Mouse (Mus musculus) kidney, adult 18-20 months (tissue): Measurements from ENCODE around the gene Eid1.
A peak's percentile ranks its signal among the peaks of the same experiment; 100 is the strongest.

Source experiments
- DNase-seq: peaks from one replicate; pipeline ENCODE4 v3.0.0; 2021

Eid1 gene

GRCm38 (mm10) chr2:125670846-125671245 is 2.0 kb upstream of the Eid1 start:
- no peak for DNase-seq

- DNase-seq, result no peak
Measured at GRCm38 (mm10) chr2:125672568-125672956, 333 bp upstream of the Eid1 start.

GRCm38 (mm10) chr2:125681811-125682210 is 8.9 kb downstream of the Eid1 start:
- DNase-seq, result no peak

- no peak for DNase-seq
Measured at GRCm38 (mm10) chr2:125683895-125684294, 11.0 kb downstream of the Eid1 start.

GRCm38 (mm10) chr2:125684559-125685440 is 11.9 kb downstream of the Eid1 start:
- no peak for DNase-seq

GRCm38 (mm10) chr2:125685441-125686150 is 12.7 kb downstream of the Eid1 start:
- no peak for DNase-seq

GRCm38 (mm10) chr2:125692010-125692409 is 19.1 kb downstream of the Eid1 start:
- DNase-seq, result no peak

GRCm38 (mm10) chr2:125694798-125695197 is 21.9 kb downstream of the Eid1 start:
- DNase-seq, result no peak

GRCm38 (mm10) chr2:125696219-125696618 is 23.3 kb downstream of the Eid1 start:
- DNase-seq, result peak; percentile 25

GRCm38 (mm10) chr2:125701606-125702005 is 28.7 kb downstream of the Eid1 start:
- no peak for DNase-seq

GRCm38 (mm10) chr2:125702851-125703250 is 30.0 kb downstream of the Eid1 start:
- DNase-seq, result no peak

GRCm38 (mm10) chr2:125704907-125705631 is 32.2 kb downstream of the Eid1 start:
- DNase-seq, result no peak

GRCm38 (mm10) chr2:125706510-125706921 is 33.6 kb downstream of the Eid1 start:
- no peak for DNase-seq

- no peak for DNase-seq
Measured at GRCm38 (mm10) chr2:125716599-125716998, 43.7 kb downstream of the Eid1 start.

- no peak for DNase-seq
Measured at GRCm38 (mm10) chr2:125723086-125723407, 50.2 kb downstream of the Eid1 start.

- DNase-seq, result peak; percentile 58
Measured at GRCm38 (mm10) chr2:125723408-125724085, 50.7 kb downstream of the Eid1 start.

- no peak for DNase-seq
Measured at GRCm38 (mm10) chr2:125724086-125724430, 51.2 kb downstream of the Eid1 start, which contains the start of gene Shc4. Gene Shc4 (minus strand): TSS chr2:125724148.
